Mouse (Mus musculus): Measurements from ENCODE around the gene Ptprt. TPM values are rescaled to one million over a fixed set of nuclear protein-coding genes. Genes with fewer than 3 reads are reported as not detected.

Gene Ptprt
- total and polyA plus RNA-seq, 3 experiments = 0.76 TPM; not detected in 2

GRCm38 (mm10) chr2:162548312-162548711 lies 112.6 kb downstream of the Ptprt start:
- no peak overlapping the region for H3K9ac ChIP-seq (ENCODE audit: insufficient read depth, low read depth)
- no peaks in the 10 kb centered on the region for H3K4me1 ChIP-seq (ENCODE audit: control insufficient read depth in 1 of 2, insufficient read depth in 2 of 2)
- no peaks in the 10 kb centered on the region for H3K27me3 ChIP-seq (replicated peaks)
- no peak for TF ChIP-seq NELFE (IDR thresholded peaks at IDR 0.05; ENCODE audit: low read depth, low read length)
- no peak for TF ChIP-seq IRF4 (IDR thresholded peaks at IDR 0.05; ENCODE audit: low read depth, low read length)
- TF ChIP-seq JUND (conservative IDR thresholded peaks at IDR 0.05; ENCODE audit: low read depth, low read length) = no peak
- no peak for TF ChIP-seq UBTF (IDR thresholded peaks at IDR 0.05; ENCODE audit: low read depth, low read length)
- TF ChIP-seq RAD21 (IDR thresholded peaks at IDR 0.05; ENCODE audit: low read depth, low read length) = no peak
- TF ChIP-seq HCFC1 (IDR thresholded peaks at IDR 0.05; ENCODE audit: low read depth, low read length) = no peak
- TF ChIP-seq CHD1 (IDR thresholded peaks at IDR 0.05; ENCODE audit: low read depth, low read length) = no peak
- no peak for TF ChIP-seq PAX5 (IDR thresholded peaks at IDR 0.05; ENCODE audit: low read length)
- no peak for TF ChIP-seq BHLHE40 (IDR thresholded peaks at IDR 0.05; ENCODE audit: low read depth, low read length)
- no peak for TF ChIP-seq ZC3H11A (IDR thresholded peaks at IDR 0.05; ENCODE audit: low read depth, low read length)
- TF ChIP-seq NRF1 (IDR thresholded peaks at IDR 0.05; ENCODE audit: low read depth, low read length) = no peak
- TF ChIP-seq TBP (conservative IDR thresholded peaks at IDR 0.05; ENCODE audit: low read depth, low read length) = no peak
- TF ChIP-seq USF2 (conservative IDR thresholded peaks at IDR 0.05; ENCODE audit: low read depth, low read length) = no peak
- no peak for TF ChIP-seq USF1 (IDR thresholded peaks at IDR 0.05; ENCODE audit: low read depth, low read length)
- TF ChIP-seq MEF2A (IDR thresholded peaks at IDR 0.05; ENCODE audit: borderline replicate concordance, low read depth, low read length) = no peak
- TF ChIP-seq SMC3 (IDR thresholded peaks at IDR 0.05; ENCODE audit: low read depth, low read length) = no peak
- no peak for TF ChIP-seq SIN3A (IDR thresholded peaks at IDR 0.05; ENCODE audit: low read length)
- TF ChIP-seq JUN (IDR thresholded peaks at IDR 0.05; ENCODE audit: insufficient read depth, low read depth, low read length) = no peak
- H3K9me3 ChIP-seq (replicated peaks; ENCODE audit: low read length) = peaks cover 72% of the 10 kb centered on the region
- no peak overlapping the region for H3K4me3 ChIP-seq (replicated peaks in 1 of 3; ENCODE audit: low read depth in 2 of 3, low read length in 2 of 3, poor library complexity in 1 of 3)
- H3K4me2 ChIP-seq (ENCODE audit: insufficient read depth, low read depth, poor library complexity, severe bottlenecking) = no peak overlapping the region
- no peak overlapping the region for H3K27ac ChIP-seq (ENCODE audit: insufficient read depth, low read depth)
- H3K36me3 ChIP-seq (replicated peaks in 1 of 2; ENCODE audit: control insufficient read depth in 1 of 2, insufficient read depth in 1 of 2, low read length in 1 of 2) = no peaks in the 10 kb centered on the region
- no peaks in the 10 kb centered on the region for H3K79me2 ChIP-seq (replicated peaks; ENCODE audit: control insufficient read depth, extremely low read depth, insufficient read depth, poor library complexity, severe bottlenecking)
- in situ Hi-C loops (cut with MboI; ENCODE audit: low pct_ligation_motif_present, low pct_unique_long_range_greater_than_20kb, low sequenced_read_pairs) = no loop called here
- dilution Hi-C loops (cut with MboI; ENCODE audit: extremely low pct_ligation_motif_present, extremely low pct_unique_long_range_greater_than_20kb, low sequenced_read_pairs) = no loop called here
- no peak for DNase-seq (ENCODE audit: extremely low read depth)

- dilution Hi-C loops (cut with MboI; ENCODE audit: extremely low pct_ligation_motif_present, extremely low pct_unique_long_range_greater_than_20kb, low sequenced_read_pairs) = no loop called here
- Histone ChIP-seq H3K79me2 (replicated peaks; ENCODE audit: control insufficient read depth, extremely low read depth, insufficient read depth, poor library complexity, severe bottlenecking) (no peaks in the 10 kb centered on the region), H3K4me3 (replicated peaks in 1 of 3; ENCODE audit: low read depth in 2 of 3, low read length in 2 of 3, poor library complexity in 1 of 3) (no peak overlapping the region), H3K4me2 (ENCODE audit: insufficient read depth, low read depth, poor library complexity, severe bottlenecking) (no peak overlapping the region), H3K9ac (ENCODE audit: insufficient read depth, low read depth) (no peak overlapping the region), H3K9me3 (replicated peaks; ENCODE audit: low read length) (peaks cover 68% of the 10 kb centered on the region), H3K36me3 (replicated peaks in 1 of 2; ENCODE audit: control insufficient read depth in 1 of 2, insufficient read depth in 1 of 2, low read length in 1 of 2) (no peaks in the 10 kb centered on the region), H3K27ac (ENCODE audit: insufficient read depth, low read depth) (no peak overlapping the region), H3K4me1 (ENCODE audit: control insufficient read depth in 1 of 2, insufficient read depth in 2 of 2) (no peaks in the 10 kb centered on the region), H3K27me3 (replicated peaks) (no peaks in the 10 kb centered on the region)
- TF ChIP-seq MYC (IDR thresholded peaks at IDR 0.05; ENCODE audit: low read depth, low read length) (no peak), IRF4 (IDR thresholded peaks at IDR 0.05; ENCODE audit: low read depth, low read length) (no peak), UBTF (IDR thresholded peaks at IDR 0.05; ENCODE audit: low read depth, low read length) (no peak), MAFK (IDR thresholded peaks at IDR 0.05; ENCODE audit: insufficient replicate concordance, low read length) (no peak), POLR2A (IDR thresholded peaks at IDR 0.05; ENCODE audit: low read depth, low read length) (no peak), USF2 (conservative IDR thresholded peaks at IDR 0.05; ENCODE audit: low read depth, low read length) (no peak), ZC3H11A (IDR thresholded peaks at IDR 0.05; ENCODE audit: low read depth, low read length) (no peak), GABPA (IDR thresholded peaks at IDR 0.05; ENCODE audit: insufficient replicate concordance, low read depth, low read length) (no peak), MAZ (IDR thresholded peaks at IDR 0.05; ENCODE audit: low read depth, low read length) (no peak), TCF12 (IDR thresholded peaks at IDR 0.05; ENCODE audit: low read depth, low read length) (no peak), NELFE (IDR thresholded peaks at IDR 0.05; ENCODE audit: low read depth, low read length) (no peak), BHLHE40 (IDR thresholded peaks at IDR 0.05; ENCODE audit: low read depth, low read length) (no peak), E2F4 (IDR thresholded peaks at IDR 0.05; ENCODE audit: insufficient replicate concordance, low read depth, low read length) (no peak), SMC3 (IDR thresholded peaks at IDR 0.05; ENCODE audit: low read depth, low read length) (no peak), SIN3A (IDR thresholded peaks at IDR 0.05; ENCODE audit: low read length) (no peak), NRF1 (IDR thresholded peaks at IDR 0.05; ENCODE audit: low read depth, low read length) (no peak), ZMIZ1 (IDR thresholded peaks at IDR 0.05; ENCODE audit: low read depth, low read length) (no peak), JUND (conservative IDR thresholded peaks at IDR 0.05; ENCODE audit: low read depth, low read length) (no peak), ZKSCAN1 (IDR thresholded peaks at IDR 0.05; ENCODE audit: borderline replicate concordance, low read depth, low read length) (no peak), PAX5 (IDR thresholded peaks at IDR 0.05; ENCODE audit: low read length) (no peak)
- DNase-seq (ENCODE audit: extremely low read depth) = no peak
- in situ Hi-C loops (cut with MboI; ENCODE audit: low pct_ligation_motif_present, low pct_unique_long_range_greater_than_20kb, low sequenced_read_pairs) = no loop called here
Observed at GRCm38 (mm10) chr2:162531638-162532037, 129.3 kb downstream of the Ptprt start.

All from CH12.LX (cell line).